Mouse (Mus musculus) cerebellum, adult 2 months (tissue): ENCODE data around the gene Phlpp2. TPM values are rescaled to one million over a fixed set of nuclear protein-coding genes. Genes with fewer than 3 reads are reported as not detected.

Experiments
- DNase-seq, 2 experiments: peaks; one replicate each; pipeline ENCODE4 v3.0.0; 2021
- H3K27ac ChIP-seq: fragments of 200-500 bp; 2 replicates; pipeline ENCODE4 v1.5.1; 2012; ENCODE audit warnings: low read length, control low read depth, inconsistent platforms; ENCODE audit not compliant: insufficient read depth
- H3K27me3 ChIP-seq: fragments of 200-500 bp; 2 replicates; pipeline ENCODE4 v1.6.1; 2012; ENCODE audit warnings: inconsistent platforms, mild to moderate bottlenecking, low read length, moderate library complexity; ENCODE audit not compliant: control insufficient read depth, insufficient read depth
- H3K4me1 ChIP-seq: fragments of 200-500 bp; 2 replicates; pipeline ENCODE4 v1.6.1; 2011; ENCODE audit warnings: low read length; ENCODE audit not compliant: control insufficient read depth, insufficient read depth
- H3K4me3 ChIP-seq: fragments of 200-500 bp; replicated peaks from 2 replicates; pipeline ENCODE3; 2011; ENCODE audit warnings: mild to moderate bottlenecking, low read depth, low read length, control low read depth; ENCODE audit not compliant: insufficient read depth
- CTCF ChIP-seq: fragments of 200-500 bp; IDR thresholded peaks from 2 replicates; pipeline ENCODE4 v1.5.1; 2011; ENCODE audit warnings: low read depth, mild to moderate bottlenecking, control low read depth, low read length, moderate library complexity, borderline replicate concordance; ENCODE audit not compliant: insufficient read depth
- POLR2A ChIP-seq: fragments of 200-500 bp; IDR thresholded peaks from 2 replicates; pipeline ENCODE4 v1.6.1; 2011; ENCODE audit warnings: low read length, control low read depth, borderline replicate concordance; ENCODE audit not compliant: insufficient read depth
- WGBS: fragments of 180-500 bp; shearing (Covaris S2); methylation state at CpG from one replicate; pipeline ENCODE4 v1.1.7; 2018; 5-methylcytosine and 5-hydroxymethylcytosine counted together
- polyA plus RNA-seq: library from polyadenylated mRNA; depleted of rRNA; stranded (reverse); fragments of >200 nt; gene quantifications from 2 replicates; pipeline ENCODE4 v1.2.3, GENCODE M21; 2012

The Phlpp2 gene
- polyA plus RNA-seq, 1 experiment: 19.2 TPM

GRCm38 (mm10) chr8:109903909-109904469 lies 35.6 kb downstream of the Phlpp2 start:
- no peaks in the 10 kb centered on the region for H3K27me3 ChIP-seq
- peak in 1 of 2 experiments; percentile 42 for DNase-seq
- TF ChIP-seq POLR2A: no peak
- no peak for TF ChIP-seq CTCF
- peaks cover 5% of the 10 kb centered on the region; the same call in 1 of the 2 replicates for H3K4me1 ChIP-seq
- H3K4me3 ChIP-seq: no peak overlapping the region
- H3K27ac ChIP-seq: no peak overlapping the region
- 35% methylated on average over 10 of the region's 10 CpGs for WGBS

- Histone ChIP-seq H3K27me3 (no peaks in the 10 kb centered on the region), H3K27ac (no peak overlapping the region), H3K4me3 (no peak overlapping the region), H3K4me1 (peaks cover 5% of the 10 kb centered on the region; the same call in 1 of the 2 replicates)
- DNase-seq: no peak
- 98% methylated on average over 1 of the region's 1 CpGs for WGBS
- TF ChIP-seq POLR2A: no peak
- no peak for TF ChIP-seq CTCF
Measured at GRCm38 (mm10) chr8:109904928-109905668, 36.8 kb downstream of the Phlpp2 start.

GRCm38 (mm10) chr8:109906907-109907306 lies 38.6 kb downstream of the Phlpp2 start:
- TF ChIP-seq POLR2A (no peak), CTCF (no peak)
- no peaks in the 10 kb centered on the region for H3K27me3 ChIP-seq
- H3K4me3 ChIP-seq: no peak overlapping the region
- DNase-seq: no peak
- WGBS: 84% methylated on average over 3 of the region's 3 CpGs
- no peak overlapping the region for H3K27ac ChIP-seq
- H3K4me1 ChIP-seq: peaks cover 5% of the 10 kb centered on the region; the same call in 1 of the 2 replicates

GRCm38 (mm10) chr8:109907376-109907775 lies 39.0 kb downstream of the Phlpp2 start:
- no peak for TF ChIP-seq POLR2A
- no peak for TF ChIP-seq CTCF
- WGBS: 18% methylated on average over 4 of the region's 4 CpGs
- H3K4me1 ChIP-seq: peaks cover 5% of the 10 kb centered on the region; the same call in 1 of the 2 replicates

GRCm38 (mm10) chr8:109917277-109917676 lies 48.9 kb downstream of the Phlpp2 start:
- no peak for TF ChIP-seq POLR2A
- peak; percentile 72 for TF ChIP-seq CTCF
- H3K4me1 ChIP-seq: no peaks in the 10 kb centered on the region; the same call in 1 of the 2 replicates
- H3K27ac ChIP-seq: no peak overlapping the region
- no peak overlapping the region for H3K4me3 ChIP-seq
- no peaks in the 10 kb centered on the region for H3K27me3 ChIP-seq
- 45% methylated on average over 4 of the region's 4 CpGs for WGBS
- peak; percentile 41 to 46 for DNase-seq

More at GRCm38 (mm10) chr8:109907376-109907775, 39.0 kb downstream of the Phlpp2 start:
- peak in 1 of 2 experiments; percentile 36 for DNase-seq
- Histone ChIP-seq H3K4me3 (no peak overlapping the region), H3K27ac (no peak overlapping the region), H3K27me3 (no peaks in the 10 kb centered on the region)

- H3K4me1 ChIP-seq: no peaks in the 10 kb centered on the region; the same call in 1 of the 2 replicates
- WGBS: 53% methylated on average over 8 of the region's 8 CpGs
- DNase-seq: peak; percentile 33 to 41
- no peak overlapping the region for H3K4me3 ChIP-seq
- H3K27me3 ChIP-seq: no peaks in the 10 kb centered on the region
- H3K27ac ChIP-seq: no peak overlapping the region
- TF ChIP-seq POLR2A: no peak
- no peak for TF ChIP-seq CTCF
Measured at GRCm38 (mm10) chr8:109920406-109921390, 52.4 kb downstream of the Phlpp2 start.
